Mouse (Mus musculus) testis, adult 2 months (tissue): ENCODE measurements at regions not wholly inside any gene's neighbourhood (a gene's known extent, or its start where the extent isn't known, plus 50 kb on each side); places are given as distances from the start of the nearest gene placed in this dataset.

ENCODE experiments used
- CTCF ChIP-seq: fragments of 200-500 bp; IDR thresholded peaks from 2 replicates; pipeline ENCODE4 v1.5.1; 2012; ENCODE audit warnings: low read depth, mild to moderate bottlenecking, inconsistent platforms, low read length, moderate library complexity; ENCODE audit not compliant: control insufficient read depth, insufficient read depth, insufficient replicate concordance
- POLR2A ChIP-seq: fragments of 200-500 bp; IDR thresholded peaks from 2 replicates; pipeline ENCODE4 v1.6.1; 2012; ENCODE audit warnings: low read depth, mild to moderate bottlenecking, inconsistent platforms, low read length, moderate library complexity; ENCODE audit not compliant: control insufficient read depth

GRCm38 (mm10) chr2:117461541-117462290 lies 118.9 kb upstream of the Rasgrp1 start:
- no peak for TF ChIP-seq CTCF
- no peak for TF ChIP-seq POLR2A
